Mouse (Mus musculus) erythroblast, embryonic 14.5 days (primary cell): ENCODE data around the gene Cadm1.

ENCODE experiments used
- GATA1 ChIP-seq: IDR thresholded peaks from 2 replicates; pipeline ENCODE4 v1.6.1; 2012; ENCODE audit warnings: low read length, inconsistent platforms, mixed read lengths
- TAL1 ChIP-seq: IDR thresholded peaks from 3 replicates; pipeline ENCODE4 v1.6.1; 2012; ENCODE audit warnings: low read length, inconsistent platforms, mixed read lengths

GRCm38 (mm10) chr9:47581576-47582365 is 51.8 kb downstream of the Cadm1 start:
- TF ChIP-seq GATA1 (no peak), TAL1 (no peak)
